Mouse (Mus musculus): ENCODE results near the gene Krt15. TPM values are rescaled to one million over a fixed set of nuclear protein-coding genes. Genes with fewer than 3 reads are reported as not detected.

Gene Krt15
- under 1 TPM in 1 of 2 experiments, not detected in 1; 0.71 TPM for polyA plus RNA-seq (2017; shearing (Covaris generic))

GRCm38 (mm10) chr11:100135731-100136130 lies at the start of gene Krt15:
Gene Krt15 (minus strand): TSS chr11:100135928.

GRCm38 (mm10) chr11:100148615-100149330 lies 13.0 kb upstream of the Krt15 start, which contains the start of gene Krt19:
Gene Krt19 (minus strand): TSS chr11:100148665.

DNA sequence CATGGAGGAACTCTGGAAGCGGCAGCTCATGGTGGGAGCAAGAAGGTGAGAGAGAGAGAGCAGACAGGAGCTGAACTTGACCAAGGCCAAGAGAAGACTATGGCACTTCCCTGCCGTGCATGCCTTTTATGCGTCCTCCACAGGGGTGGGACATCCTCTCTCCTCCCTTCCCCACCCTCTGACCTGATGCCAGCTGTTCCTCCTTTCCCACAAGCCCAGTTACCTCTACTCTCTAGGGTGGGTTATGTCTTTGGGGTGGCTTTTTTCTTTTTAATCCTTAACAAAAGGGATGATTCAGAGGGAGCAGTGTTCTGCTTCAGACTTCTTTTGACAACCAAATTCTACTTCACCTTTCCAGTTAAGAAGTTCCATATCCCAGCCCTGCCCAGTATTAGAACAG lies 14.3 kb downstream of the Krt15 start, which contains the start of gene Krt13:
Krt13 (minus strand) TSS at position 101 of the 400 bp plus-strand sequence.

GRCm38 (mm10) chr11:100105576-100106122 lies 30.1 kb downstream of the Krt15 start, which contains the start of gene Krt36:
Gene Krt36 (minus strand): TSS chr11:100105626.

GRCm38 (mm10) chr11:100096141-100096540 lies 39.6 kb downstream of the Krt15 start, which contains the start of gene Krt35:
Gene Krt35 (minus strand): TSS chr11:100096241.

DNA sequence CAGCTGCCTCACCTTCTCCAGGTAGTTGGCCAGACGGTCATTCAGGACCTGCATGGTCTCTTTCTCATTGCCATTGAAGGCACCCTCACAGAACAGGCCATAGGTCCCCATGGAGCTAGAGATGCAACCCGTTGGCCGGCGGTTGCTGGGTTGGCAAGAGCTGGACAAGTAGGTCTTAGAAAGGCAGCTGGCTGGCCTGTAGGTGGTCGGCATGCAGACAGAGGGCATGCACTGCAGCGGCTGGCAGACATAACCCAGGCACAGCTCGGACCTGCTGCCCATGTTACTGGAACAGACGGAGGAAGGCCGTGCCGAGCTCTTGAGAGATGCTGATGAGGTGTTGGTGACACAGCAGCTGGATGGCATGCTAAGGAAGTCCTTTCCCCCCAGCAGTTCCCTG lies 47.9 kb downstream of the Krt15 start, which contains the start of gene Krt32:
Krt32 (minus strand) TSS at position 366 of the 400 bp plus-strand sequence.

Other genes with a start within 250 kb of the Krt15 start
- gene Krtap31-1, start 228.0 kb downstream of the Krt15 start, polyA plus RNA-seq (2017; shearing (Covaris generic)) = not detected
- not detected for gene Gm11565, start 221.2 kb downstream of the Krt15 start, polyA plus RNA-seq (2017; shearing (Covaris generic))
- not detected for gene Krtap31-2, start 199.6 kb downstream of the Krt15 start, polyA plus RNA-seq (2017; shearing (Covaris generic))
- not detected for gene Krtap9-5, start 187.5 kb downstream of the Krt15 start, polyA plus RNA-seq (2017; shearing (Covaris generic))
- gene Krtap29-1, start 156.9 kb downstream of the Krt15 start, polyA plus RNA-seq (2017; shearing (Covaris generic)) = not detected
- gene Krtap16-1, start 149.3 kb downstream of the Krt15 start, polyA plus RNA-seq (2017; shearing (Covaris generic)) = not detected
- not detected for gene Krtap17-1, start 141.9 kb downstream of the Krt15 start, polyA plus RNA-seq (2017; shearing (Covaris generic))
- gene Krt33a, start 119.7 kb downstream of the Krt15 start, polyA plus RNA-seq (2017; shearing (Covaris generic)) = not detected
- gene Krt33b, start 106.1 kb downstream of the Krt15 start, polyA plus RNA-seq (2017; shearing (Covaris generic)) = not detected
- gene Krt34, start 94.4 kb downstream of the Krt15 start, polyA plus RNA-seq (2017; shearing (Covaris generic)) = under 1 TPM in 1 of 2 experiments, not detected in 1; 0.92 TPM
- under 1 TPM; 0.19 to 0.24 TPM for gene Krt31, start 85.4 kb downstream of the Krt15 start, polyA plus RNA-seq (2017; shearing (Covaris generic))
- not detected for gene Krt32, start 47.7 kb downstream of the Krt15 start, polyA plus RNA-seq (2017; shearing (Covaris generic))
- under 1 TPM in 1 of 2 experiments, not detected in 1; 0.27 TPM for gene Krt35, start 39.7 kb downstream of the Krt15 start, polyA plus RNA-seq (2017; shearing (Covaris generic))
- under 1 TPM; 0.34 to 0.44 TPM for gene Krt36, start 30.3 kb downstream of the Krt15 start, polyA plus RNA-seq (2017; shearing (Covaris generic))
- gene Krt13, start 14.4 kb downstream of the Krt15 start, polyA plus RNA-seq (2017; shearing (Covaris generic)) = under 1 TPM in 1 of 2 experiments, not detected in 1; 0.22 TPM
- gene Krt19, start 12.7 kb upstream of the Krt15 start, polyA plus RNA-seq (2017; shearing (Covaris generic)) = under 1 TPM; 0.33 to 0.70 TPM
- gene Krt9, start 57.3 kb upstream of the Krt15 start, polyA plus RNA-seq (2017; shearing (Covaris generic)) = under 1 TPM in 1 of 2 experiments, not detected in 1; 0.21 TPM
- not detected for gene Krt14, start 71.6 kb upstream of the Krt15 start, polyA plus RNA-seq (2017; shearing (Covaris generic))
- 1 to 10 TPM in 1 of 2 experiments, not detected in 1; 1.3 TPM for gene Krt16, start 113.0 kb upstream of the Krt15 start, polyA plus RNA-seq (2017; shearing (Covaris generic))
- 1 to 10 TPM; 1.3 to 2.5 TPM for gene Krt17, start 125.1 kb upstream of the Krt15 start, polyA plus RNA-seq (2017; shearing (Covaris generic))
- gene Krt42, start 133.9 kb upstream of the Krt15 start, polyA plus RNA-seq (2017; shearing (Covaris generic)) = not detected
- gene Eif1, start 184.0 kb upstream of the Krt15 start, polyA plus RNA-seq (2017; shearing (Covaris generic)) = 1,000 to 10,000 TPM; 2,499 to 2,744 TPM
- gene Gast, start 198.5 kb upstream of the Krt15 start, polyA plus RNA-seq (2017; shearing (Covaris generic)) = not detected
- gene Hap1, start 220.2 kb upstream of the Krt15 start, polyA plus RNA-seq (2017; shearing (Covaris generic)) = 1 to 10 TPM; 2.2 to 3.5 TPM

All from inflammation-experienced regulatory T-cells (primary cell).